Mouse (Mus musculus) forebrain, embryonic 16.5 days (tissue): ENCODE results near the gene Kdm5b. TPM values are rescaled to one million over a fixed set of nuclear protein-coding genes. Genes with fewer than 3 reads are reported as not detected.

Source experiments
- ATAC-seq: fragments of 200-750 bp; cut with Nextera tagmentation; 2 replicates; pipeline ENCODE4 v1.8.0; 2017; ENCODE audit warnings: mild to moderate bottlenecking, moderate library complexity
- H3K27ac ChIP-seq: fragments of 300-500 bp; sonication (generic); 2 replicates; pipeline ENCODE4 v1.5.1; 2014; ENCODE audit warnings: low read length, control low read depth
- H3K27me3 ChIP-seq: fragments of 300-500 bp; sonication (generic); replicated peaks from 2 replicates; pipeline ENCODE4 v1.6.1; 2014; ENCODE audit warnings: low read length; ENCODE audit not compliant: control insufficient read depth, insufficient read depth
- H3K36me3 ChIP-seq: fragments of 300-500 bp; sonication (generic); 2 replicates; pipeline ENCODE4 v1.6.1; 2014; ENCODE audit not compliant: control insufficient read depth, insufficient read depth
- H3K4me1 ChIP-seq: fragments of 300-500 bp; sonication (generic); replicated peaks from 2 replicates; pipeline ENCODE4 v1.6.1; 2014; ENCODE audit warnings: low read length; ENCODE audit not compliant: control insufficient read depth, insufficient read depth
- H3K4me2 ChIP-seq: fragments of 300-500 bp; sonication (generic); 2 replicates; pipeline ENCODE4 v1.6.1; 2014; ENCODE audit warnings: mild to moderate bottlenecking, low read length, control low read depth
- H3K4me3 ChIP-seq: fragments of 300-500 bp; sonication (generic); replicated peaks from 2 replicates; pipeline ENCODE4 v1.5.1; 2014; ENCODE audit warnings: mild to moderate bottlenecking, low read length, control low read depth
- H3K9ac ChIP-seq: fragments of 300-500 bp; sonication (generic); replicated peaks from 2 replicates; pipeline ENCODE4 v1.6.1; 2014; ENCODE audit warnings: low read depth, low read length, control low read depth
- H3K9me3 ChIP-seq: fragments of 300-500 bp; sonication (generic); 2 replicates; pipeline ENCODE4 v1.6.1; 2016; ENCODE audit warnings: low read length; ENCODE audit not compliant: control insufficient read depth
- WGBS: fragments of 180-500 bp; shearing (Covaris S2); extraction: QIAGEN DNeasy Blood & Tissue Kit; methylation state at CpG from one replicate; pipeline ENCODE4 v1.1.7; 2014; 5-methylcytosine and 5-hydroxymethylcytosine counted together
- polyA plus RNA-seq: library from polyadenylated mRNA; unstranded; fragments of >200 nt; fragmentation: Nextera tagmentation; extraction: Ambion mirVana; gene quantifications from 2 replicates; pipeline ENCODE4 v1.2.1, GENCODE M21; 2015

Kdm5b gene
- polyA plus RNA-seq, 1 experiment from 2014 or later, result 103 TPM

- WGBS, result 44% methylated on average over 7 of the region's 7 CpGs
- no peaks in the 10 kb centered on the region for H3K9me3 ChIP-seq
- no peak for ATAC-seq
- H3K27me3 ChIP-seq, result no peaks in the 10 kb centered on the region
- H3K4me1 ChIP-seq, result no peaks in the 10 kb centered on the region; the same call in 1 of the 2 replicates
- no peaks in the 10 kb centered on the region for H3K36me3 ChIP-seq
- no peak overlapping the region for H3K9ac ChIP-seq
- H3K27ac ChIP-seq, result no peak overlapping the region
- H3K4me3 ChIP-seq, result no peak overlapping the region
- no peak overlapping the region for H3K4me2 ChIP-seq
Measured at GRCm38 (mm10) chr1:134658841-134659240, 98.9 kb downstream of the Kdm5b start.

GRCm38 (mm10) chr1:134660163-134660562 is 100.2 kb downstream of the Kdm5b start:
- 67% methylated on average over 7 of the region's 7 CpGs for WGBS
- Histone ChIP-seq H3K4me1 (no peaks in the 10 kb centered on the region; the same call in 1 of the 2 replicates), H3K4me2 (no peak overlapping the region)

DNA sequence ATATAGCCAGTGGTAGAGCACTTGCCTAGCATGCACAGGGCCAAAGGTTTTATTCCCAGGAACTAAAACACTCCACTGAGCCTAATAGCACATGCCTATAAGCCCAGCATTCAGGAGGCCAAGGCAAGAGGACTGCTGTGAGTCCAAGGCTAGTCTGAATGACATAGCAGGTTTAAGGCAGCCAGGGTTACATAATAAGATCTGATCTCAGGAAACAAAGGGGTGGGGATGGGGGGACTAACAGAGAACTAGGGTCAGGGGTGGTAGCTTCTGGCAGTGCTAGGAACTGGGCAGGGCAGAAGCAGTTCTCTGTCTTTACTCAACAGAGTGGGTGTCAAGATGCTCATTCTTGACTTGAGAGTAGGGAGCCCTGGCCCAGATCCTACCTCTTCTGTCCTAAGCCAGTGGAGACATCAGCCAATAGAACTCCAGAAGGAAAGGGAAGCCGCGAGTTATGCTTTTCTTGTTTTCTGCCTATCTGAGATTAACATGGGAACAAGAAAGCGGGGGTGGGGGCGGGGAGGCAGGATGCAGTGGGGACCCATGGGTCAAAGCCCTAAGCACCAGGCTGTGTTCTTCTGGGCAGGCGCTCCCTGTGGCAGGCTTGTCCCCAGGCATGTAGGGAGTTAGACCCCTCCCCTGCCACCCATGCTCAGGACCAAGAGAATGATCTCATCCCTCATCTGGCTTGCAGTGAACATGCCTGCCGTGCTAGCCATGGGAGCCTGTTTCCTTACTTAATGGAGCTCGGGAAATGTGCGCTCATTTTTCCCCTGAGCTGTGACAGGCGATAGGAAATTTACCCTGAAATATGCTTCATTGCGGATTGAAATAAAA is 111.5 kb downstream of the Kdm5b start:
- Histone ChIP-seq H3K4me2 (no peak overlapping the region), H3K27me3 (no peaks in the 10 kb centered on the region), H3K9me3 (no peaks in the 10 kb centered on the region), H3K9ac (no peak overlapping the region), H3K27ac (no peak overlapping the region), H3K4me3 (no peak overlapping the region), H3K4me1 (no peaks in the 10 kb centered on the region), H3K36me3 (no peaks in the 10 kb centered on the region)
- WGBS, result 74% methylated on average over 10 of the region's 10 CpGs
- no peak for ATAC-seq

More at GRCm38 (mm10) chr1:134660163-134660562, 100.2 kb downstream of the Kdm5b start:
- no peak overlapping the region for H3K9ac ChIP-seq
- no peak overlapping the region for H3K4me3 ChIP-seq
- no peaks in the 10 kb centered on the region for H3K9me3 ChIP-seq
- no peaks in the 10 kb centered on the region for H3K27me3 ChIP-seq
- H3K36me3 ChIP-seq, result no peaks in the 10 kb centered on the region
- no peak for ATAC-seq
- H3K27ac ChIP-seq, result no peak overlapping the region

GRCm38 (mm10) chr1:134674312-134674711 is 114.3 kb downstream of the Kdm5b start:
- Histone ChIP-seq H3K9ac (no peak overlapping the region), H3K27ac (no peak overlapping the region), H3K36me3 (no peaks in the 10 kb centered on the region), H3K4me1 (no peaks in the 10 kb centered on the region), H3K27me3 (no peaks in the 10 kb centered on the region), H3K4me2 (no peak overlapping the region), H3K9me3 (no peaks in the 10 kb centered on the region), H3K4me3 (no peak overlapping the region)
- WGBS, result 4% methylated on average over 1 of the region's 1 CpGs
- no peak for ATAC-seq

GRCm38 (mm10) chr1:134679445-134679844 is 119.5 kb downstream of the Kdm5b start:
- H3K27me3 ChIP-seq, result no peaks in the 10 kb centered on the region
- WGBS, result 76% methylated on average over 4 of the region's 4 CpGs
- no peak overlapping the region for H3K4me3 ChIP-seq
- ATAC-seq, result no peak
- no peaks in the 10 kb centered on the region for H3K4me1 ChIP-seq
- H3K4me2 ChIP-seq, result no peak overlapping the region
- no peak overlapping the region for H3K9ac ChIP-seq
- no peak overlapping the region for H3K27ac ChIP-seq
- no peaks in the 10 kb centered on the region for H3K9me3 ChIP-seq
- no peaks in the 10 kb centered on the region for H3K36me3 ChIP-seq

DNA sequence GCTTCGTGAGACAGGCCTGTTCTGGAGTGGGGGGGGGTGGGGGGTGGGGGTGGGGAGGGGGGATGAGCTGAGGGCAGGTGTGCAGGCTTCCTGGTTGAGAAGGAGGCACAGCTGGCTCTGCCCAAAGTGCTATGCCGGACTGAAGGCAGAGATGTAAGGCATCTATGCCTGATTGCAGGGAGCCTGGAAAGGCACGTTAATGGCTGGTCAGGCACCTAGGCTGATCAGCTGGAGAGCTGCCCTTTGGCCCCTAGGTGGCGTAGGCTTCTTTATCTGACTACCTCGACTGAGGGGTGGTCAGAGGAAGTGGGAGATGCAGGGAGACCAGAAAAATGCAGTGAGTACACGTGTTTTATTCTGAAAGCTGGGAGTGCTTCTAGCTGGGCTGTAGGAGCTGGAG is 120.6 kb downstream of the Kdm5b start:
- 24% methylated on average over 6 of the region's 6 CpGs for WGBS

GRCm38 (mm10) chr1:134682460-134682859 is 122.5 kb downstream of the Kdm5b start:
- Histone ChIP-seq H3K4me2 (no peak overlapping the region), H3K27me3 (no peaks in the 10 kb centered on the region), H3K9me3 (no peaks in the 10 kb centered on the region), H3K9ac (no peak overlapping the region), H3K4me3 (no peak overlapping the region), H3K27ac (no peak overlapping the region), H3K4me1 (no peaks in the 10 kb centered on the region), H3K36me3 (no peaks in the 10 kb centered on the region)
- no peak for ATAC-seq
- 69% methylated on average over 9 of the region's 9 CpGs for WGBS

More for the DNA sequence above, 120.6 kb downstream of the Kdm5b start:
- Histone ChIP-seq H3K9ac (no peak overlapping the region), H3K9me3 (no peaks in the 10 kb centered on the region), H3K27me3 (no peaks in the 10 kb centered on the region), H3K4me2 (no peak overlapping the region), H3K4me1 (no peaks in the 10 kb centered on the region), H3K27ac (no peak overlapping the region), H3K36me3 (no peaks in the 10 kb centered on the region), H3K4me3 (no peak overlapping the region)
- ATAC-seq, result no peak

Other genes starting within 250 kb of the Kdm5b start
- 11.1 and 16.4 TPM in 2 replicates for gene Ppfia4, start 227.2 kb upstream of the Kdm5b start, polyA plus RNA-seq
- 150 and 151 TPM in 2 replicates for gene Tmem183a, start 198.2 kb upstream of the Kdm5b start, polyA plus RNA-seq
- not detected in 2 replicates for gene 4933406M09Rik, start 174.2 kb upstream of the Kdm5b start, polyA plus RNA-seq
- gene Cyb5r1, start 154.6 kb upstream of the Kdm5b start, polyA plus RNA-seq, result 20.3 and 23.3 TPM in 2 replicates
- 63.9 and 65.5 TPM in 2 replicates for gene Adipor1, start 144.8 kb upstream of the Kdm5b start, polyA plus RNA-seq
- gene Klhl12, start 104.6 kb upstream of the Kdm5b start, polyA plus RNA-seq, result 42.5 and 44.6 TPM in 2 replicates
- gene Rabif, start 65.5 kb upstream of the Kdm5b start, polyA plus RNA-seq, result 63.0 and 63.7 TPM in 2 replicates
- gene Mgat4e, start 10.5 kb upstream of the Kdm5b start, polyA plus RNA-seq, result not detected in 2 replicates
- 1.1 and 2.2 TPM in 2 replicates for gene Syt2, start 86.5 kb downstream of the Kdm5b start, polyA plus RNA-seq